Mouse (Mus musculus) stomach, embryonic 16.5 days (tissue): ENCODE results near the gene Irak3. TPM values are rescaled to one million over a fixed set of nuclear protein-coding genes. Genes with fewer than 3 reads are reported as not detected.

Experiments used
- ATAC-seq: fragments of 200-750 bp; cut with Nextera tagmentation; 2 replicates; pipeline ENCODE4 v1.8.0; 2017; ENCODE audit warnings: moderate number of reproducible peaks, moderate TSS enrichment; ENCODE audit not compliant: insufficient read depth, low FRiP score
- H3K27ac ChIP-seq: fragments of 300-500 bp; sonication (generic); 2 replicates; pipeline ENCODE4 v1.5.1; 2014; ENCODE audit warnings: low read length
- H3K27me3 ChIP-seq: fragments of 300-500 bp; sonication (generic); 2 replicates; pipeline ENCODE4 v1.6.1; 2014; ENCODE audit warnings: low read length, control low read depth, mixed read lengths; ENCODE audit not compliant: control insufficient read depth, insufficient read depth
- H3K36me3 ChIP-seq: fragments of 300-500 bp; sonication (generic); 2 replicates; pipeline ENCODE4 v1.6.1; 2014; ENCODE audit warnings: low read length; ENCODE audit not compliant: control insufficient read depth, insufficient read depth
- H3K4me1 ChIP-seq: fragments of 300-500 bp; sonication (generic); 2 replicates; pipeline ENCODE4 v1.6.1; 2014; ENCODE audit warnings: low read length, control low read depth, mixed read lengths; ENCODE audit not compliant: control insufficient read depth, insufficient read depth
- H3K4me2 ChIP-seq: fragments of 300-500 bp; sonication (generic); 2 replicates; pipeline ENCODE4 v1.6.1; 2014; ENCODE audit warnings: low read depth, low read length, mixed read lengths
- H3K4me3 ChIP-seq: fragments of 300-500 bp; sonication (generic); replicated peaks from 2 replicates; pipeline ENCODE4 v1.5.1; 2014; ENCODE audit warnings: mild to moderate bottlenecking, low read length
- H3K9ac ChIP-seq: fragments of 300-500 bp; sonication (generic); 2 replicates; pipeline ENCODE4 v1.6.1; 2014; ENCODE audit warnings: low read length
- H3K9me3 ChIP-seq: fragments of 300-500 bp; sonication (generic); replicated peaks from 2 replicates; pipeline ENCODE4 v1.6.1; 2016; ENCODE audit warnings: low read length, control low read depth; ENCODE audit not compliant: control insufficient read depth
- WGBS: fragments of 180-500 bp; shearing (Covaris S2); extraction: QIAGEN DNeasy Blood & Tissue Kit; methylation state at CpG from one replicate; pipeline ENCODE4 v1.1.7; 2014; 5-methylcytosine and 5-hydroxymethylcytosine counted together
- polyA plus RNA-seq: library from polyadenylated mRNA; unstranded; fragments of >200 nt; fragmentation: Nextera tagmentation; extraction: Ambion mirVana; gene quantifications from 2 replicates; pipeline ENCODE4 v1.2.1, GENCODE M21; 2015

Irak3 gene
- polyA plus RNA-seq, 1 experiment from 2014 or later: 1.1 TPM

- no peaks in the 10 kb centered on the region for H3K27me3 ChIP-seq
- no peak for ATAC-seq
- no peak overlapping the region for H3K27ac ChIP-seq
- H3K4me1 ChIP-seq: no peaks in the 10 kb centered on the region
- no peak overlapping the region for H3K9ac ChIP-seq
- no peaks in the 10 kb centered on the region for H3K36me3 ChIP-seq
- WGBS: 82% methylated on average over 4 of the region's 4 CpGs
- H3K4me2 ChIP-seq: no peak overlapping the region
- H3K4me3 ChIP-seq: no peak overlapping the region
- no peaks in the 10 kb centered on the region for H3K9me3 ChIP-seq
Measured at GRCm38 (mm10) chr10:120192278-120192677, 9.7 kb downstream of the Irak3 start.

GRCm38 (mm10) chr10:120191165-120191564 lies 10.8 kb downstream of the Irak3 start:
- Histone ChIP-seq H3K27ac (no peak overlapping the region), H3K36me3 (no peaks in the 10 kb centered on the region), H3K9me3 (no peaks in the 10 kb centered on the region), H3K4me3 (no peak overlapping the region), H3K4me1 (no peaks in the 10 kb centered on the region), H3K4me2 (no peak overlapping the region), H3K27me3 (no peaks in the 10 kb centered on the region), H3K9ac (no peak overlapping the region)
- 73% methylated on average over 6 of the region's 6 CpGs for WGBS
- ATAC-seq: no peak

DNA sequence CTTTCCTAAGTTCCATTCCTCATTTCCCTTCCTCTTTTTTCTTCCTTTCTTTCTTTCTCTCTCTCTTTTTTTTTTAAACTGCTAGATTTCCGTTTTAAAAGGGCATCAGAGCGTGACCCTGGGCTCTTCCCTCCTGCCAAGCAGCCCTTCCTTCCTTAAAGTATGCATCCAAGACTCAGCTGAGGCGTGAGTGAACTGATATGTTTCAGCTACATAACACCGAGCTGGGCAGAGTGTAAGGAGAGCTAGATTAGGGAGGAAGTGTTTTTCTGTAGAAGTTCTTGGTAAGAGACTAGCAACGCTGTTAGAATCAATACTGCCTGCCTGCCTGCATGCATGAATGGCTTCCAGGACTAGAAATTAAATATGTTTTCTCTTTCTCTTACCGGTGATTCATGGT lies 12.1 kb downstream of the Irak3 start:
- H3K4me1 ChIP-seq: no peaks in the 10 kb centered on the region
- no peaks in the 10 kb centered on the region for H3K9me3 ChIP-seq
- H3K9ac ChIP-seq: no peak overlapping the region
- H3K27ac ChIP-seq: no peak overlapping the region
- no peak for ATAC-seq
- no peaks in the 10 kb centered on the region for H3K27me3 ChIP-seq
- H3K36me3 ChIP-seq: no peaks in the 10 kb centered on the region
- no peak overlapping the region for H3K4me3 ChIP-seq
- WGBS: 39% methylated on average over 6 of the region's 6 CpGs
- H3K4me2 ChIP-seq: no peak overlapping the region

- Histone ChIP-seq H3K4me2 (no peak overlapping the region), H3K4me3 (no peak overlapping the region), H3K27me3 (no peaks in the 10 kb centered on the region), H3K27ac (no peak overlapping the region), H3K4me1 (no peaks in the 10 kb centered on the region), H3K9ac (no peak overlapping the region), H3K9me3 (no peaks in the 10 kb centered on the region), H3K36me3 (no peaks in the 10 kb centered on the region)
- no peak for ATAC-seq
- 68% methylated on average over 11 of the region's 11 CpGs for WGBS
Measured at GRCm38 (mm10) chr10:120189276-120189675, 12.7 kb downstream of the Irak3 start.

DNA sequence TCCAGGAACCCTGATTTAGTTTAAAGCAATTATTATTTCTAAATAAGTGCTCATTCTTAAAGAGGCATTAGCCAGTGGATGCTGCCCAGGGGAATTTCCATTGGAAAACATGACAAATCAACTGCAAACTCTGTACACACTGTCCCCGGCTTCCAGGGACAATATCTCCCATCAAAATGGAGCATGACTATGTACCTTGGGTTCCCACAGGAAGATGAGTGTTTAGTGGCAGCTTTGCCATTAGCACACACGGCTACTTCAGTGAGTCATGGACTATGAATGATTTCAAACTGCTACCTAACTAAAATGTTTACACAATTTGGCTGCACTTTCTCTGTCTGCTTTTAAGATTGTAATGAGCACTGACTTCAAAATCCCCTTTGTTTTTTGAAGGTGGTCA lies 13.4 kb downstream of the Irak3 start:
- WGBS: 47% methylated on average over 2 of the region's 2 CpGs
- H3K4me1 ChIP-seq: no peaks in the 10 kb centered on the region
- H3K36me3 ChIP-seq: no peaks in the 10 kb centered on the region
- no peak overlapping the region for H3K27ac ChIP-seq
- no peak overlapping the region for H3K4me2 ChIP-seq
- no peak overlapping the region for H3K9ac ChIP-seq
- no peaks in the 10 kb centered on the region for H3K9me3 ChIP-seq
- ATAC-seq: no peak
- H3K27me3 ChIP-seq: no peaks in the 10 kb centered on the region
- no peak overlapping the region for H3K4me3 ChIP-seq

DNA sequence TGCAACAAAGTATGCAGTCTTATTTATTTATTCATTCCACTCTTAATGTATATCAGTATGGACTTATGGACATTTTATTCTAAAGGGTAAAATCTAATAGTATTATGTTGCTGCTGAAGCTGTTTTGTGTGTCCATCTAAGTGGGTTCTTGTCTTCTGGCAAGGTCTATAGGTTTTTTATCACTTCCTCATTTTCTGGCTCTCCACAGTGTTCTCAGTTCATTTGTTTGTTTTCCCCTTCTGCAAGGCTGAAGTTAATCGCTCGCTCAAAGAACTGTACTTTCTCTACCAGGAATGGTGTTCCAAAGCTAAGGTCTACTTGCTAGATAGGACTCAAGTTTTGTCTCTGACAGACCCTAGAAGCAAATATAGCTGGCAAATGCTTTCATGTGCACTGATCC lies 18.6 kb downstream of the Irak3 start:
- Histone ChIP-seq H3K27ac (no peak overlapping the region), H3K4me2 (no peak overlapping the region), H3K4me1 (no peaks in the 10 kb centered on the region), H3K9ac (no peak overlapping the region), H3K9me3 (no peaks in the 10 kb centered on the region), H3K4me3 (no peak overlapping the region), H3K27me3 (no peaks in the 10 kb centered on the region), H3K36me3 (no peaks in the 10 kb centered on the region)
- ATAC-seq: no peak
- WGBS: 68% methylated on average over 2 of the region's 2 CpGs

DNA sequence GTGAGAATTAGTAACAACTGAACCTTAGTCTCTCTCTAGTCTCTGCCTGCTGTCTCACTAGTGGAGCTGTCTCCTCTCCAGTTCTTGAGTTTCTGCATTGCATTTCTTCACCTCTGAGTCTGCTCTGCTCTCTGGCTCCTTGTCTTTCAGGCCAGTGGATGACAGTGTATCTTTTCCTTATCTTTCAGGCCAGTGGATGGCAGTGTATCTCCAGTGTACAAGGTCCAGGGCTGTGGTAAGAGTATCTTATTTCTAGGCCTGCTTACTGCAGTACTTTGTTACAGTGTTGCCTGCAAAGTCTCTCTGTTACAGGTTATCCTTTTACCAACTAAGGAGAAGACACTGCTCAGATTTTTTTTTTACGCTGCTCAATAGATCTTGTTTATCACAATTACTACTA lies 19.0 kb downstream of the Irak3 start:
- H3K36me3 ChIP-seq: no peaks in the 10 kb centered on the region
- ATAC-seq: no peak
- no peaks in the 10 kb centered on the region for H3K27me3 ChIP-seq
- no peak overlapping the region for H3K4me2 ChIP-seq
- H3K4me1 ChIP-seq: no peaks in the 10 kb centered on the region
- H3K9me3 ChIP-seq: no peaks in the 10 kb centered on the region
- WGBS: 89% methylated on average over 1 of the region's 1 CpGs
- no peak overlapping the region for H3K27ac ChIP-seq
- no peak overlapping the region for H3K4me3 ChIP-seq
- H3K9ac ChIP-seq: no peak overlapping the region

GRCm38 (mm10) chr10:120174192-120174705 lies 27.7 kb downstream of the Irak3 start:
- Histone ChIP-seq H3K4me2 (no peak overlapping the region), H3K36me3 (no peaks in the 10 kb centered on the region), H3K4me1 (no peaks in the 10 kb centered on the region), H3K9me3 (no peaks in the 10 kb centered on the region), H3K27ac (no peak overlapping the region), H3K9ac (no peak overlapping the region), H3K27me3 (no peaks in the 10 kb centered on the region), H3K4me3 (no peak overlapping the region)
- no peak for ATAC-seq
- WGBS: 87% methylated on average over 15 of the region's 15 CpGs

DNA sequence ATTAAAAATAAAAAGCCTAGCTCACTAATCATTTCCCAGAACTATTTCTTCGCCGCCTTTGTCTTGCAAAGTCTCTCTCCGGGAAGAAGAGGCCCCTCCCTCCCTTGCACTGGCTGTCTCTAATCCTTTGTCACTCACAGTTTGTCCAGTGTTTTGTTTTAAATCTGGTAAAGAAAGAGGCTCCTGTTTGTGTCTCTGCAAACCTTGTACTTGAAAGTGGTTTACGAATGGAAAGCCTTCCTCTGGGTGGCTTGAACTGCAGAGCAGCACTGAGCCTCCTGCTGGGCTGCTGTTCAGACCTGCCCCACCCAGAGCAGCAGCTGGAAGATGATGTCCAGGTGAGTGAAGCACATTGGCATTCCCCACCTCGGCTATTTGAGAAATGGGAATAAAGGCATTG lies 30.6 kb downstream of the Irak3 start:
- H3K27ac ChIP-seq: no peak overlapping the region
- WGBS: 47% methylated on average over 5 of the region's 5 CpGs
- H3K36me3 ChIP-seq: no peaks in the 10 kb centered on the region
- H3K4me3 ChIP-seq: no peak overlapping the region
- no peak for ATAC-seq
- no peak overlapping the region for H3K9ac ChIP-seq
- no peak overlapping the region for H3K4me2 ChIP-seq
- no peaks in the 10 kb centered on the region for H3K9me3 ChIP-seq
- no peaks in the 10 kb centered on the region for H3K27me3 ChIP-seq
- H3K4me1 ChIP-seq: no peaks in the 10 kb centered on the region

DNA sequence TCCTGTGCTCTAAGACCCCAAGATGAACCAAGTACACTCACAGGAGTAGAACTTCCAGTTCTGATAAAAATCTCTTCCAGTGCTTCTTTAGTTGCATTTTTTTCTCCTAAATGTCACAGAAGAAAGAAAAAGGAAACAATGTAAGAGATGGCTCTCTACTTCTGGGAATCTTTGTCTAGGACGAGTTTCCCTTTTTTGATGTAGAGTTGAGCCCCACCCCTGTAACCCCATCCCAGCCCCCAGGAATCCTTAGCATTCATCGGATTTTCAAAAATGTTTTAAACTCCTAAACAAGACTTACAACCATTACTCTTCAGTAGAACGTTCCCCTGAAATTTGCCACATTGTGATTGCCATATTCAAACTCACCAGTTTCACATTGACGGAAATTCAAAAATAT lies 31.7 kb downstream of the Irak3 start:
- Histone ChIP-seq H3K27ac (no peak overlapping the region), H3K4me2 (no peak overlapping the region), H3K9me3 (no peaks in the 10 kb centered on the region), H3K4me1 (no peaks in the 10 kb centered on the region), H3K4me3 (no peak overlapping the region), H3K9ac (no peak overlapping the region), H3K36me3 (no peaks in the 10 kb centered on the region), H3K27me3 (no peaks in the 10 kb centered on the region)
- 75% methylated on average over 4 of the region's 4 CpGs for WGBS
- ATAC-seq: no peak
